Mouse (Mus musculus) G1E-ER4 (cell line): ENCODE measurements around the gene Rbl1. TPM values are rescaled to one million over a fixed set of nuclear protein-coding genes. Genes with fewer than 3 reads are reported as not detected.

Experiments used
- GATA1 ChIP-seq: IDR thresholded peaks from one replicate; pipeline ENCODE4 v1.8.0; 2012; ENCODE audit warnings: low read length, inconsistent platforms
- polyA plus RNA-seq: library from polyadenylated mRNA; stranded (reverse); fragments of >175 nt; gene quantifications from 2 replicates; pipeline ENCODE4 v1.2.3, GENCODE M21; 2012

The Rbl1 gene
- 7.3 and 10.2 TPM in 2 replicates for polyA plus RNA-seq

- TF ChIP-seq GATA1 = no peak
These were observed at the start of gene Rbl1 for GRCm38 (mm10) chr2:157204366-157205218. Gene Rbl1 (minus strand): TSS chr2:157204534.

- no peak for TF ChIP-seq GATA1
These were observed 43.8 kb upstream of the Rbl1 start for GRCm38 (mm10) chr2:157248111-157248510.

GRCm38 (mm10) chr2:157245603-157246002, 41.3 kb upstream of the Rbl1 start:
- TF ChIP-seq GATA1 = no peak

- TF ChIP-seq GATA1 = no peak
These were observed 40.7 kb upstream of the Rbl1 start for GRCm38 (mm10) chr2:157245001-157245400.

GRCm38 (mm10) chr2:157235946-157236345, 31.6 kb upstream of the Rbl1 start:
- TF ChIP-seq GATA1 = no peak

- TF ChIP-seq GATA1 = no peak
These were observed 15.8 kb upstream of the Rbl1 start for GRCm38 (mm10) chr2:157220108-157220507.

GRCm38 (mm10) chr2:157211731-157212130, 7.4 kb upstream of the Rbl1 start:
- TF ChIP-seq GATA1 = no peak

- no peak for TF ChIP-seq GATA1
These were observed 622 bp downstream of the Rbl1 start for GRCm38 (mm10) chr2:157203459-157204365.

GRCm38 (mm10) chr2:157203026-157203425, 1.3 kb downstream of the Rbl1 start:
- no peak for TF ChIP-seq GATA1

- no peak for TF ChIP-seq GATA1
These were observed 2.0 kb downstream of the Rbl1 start for GRCm38 (mm10) chr2:157202361-157202760.

GRCm38 (mm10) chr2:157201081-157201830, 3.1 kb downstream of the Rbl1 start:
- no peak for TF ChIP-seq GATA1

- no peak for TF ChIP-seq GATA1
These were observed 13.7 kb downstream of the Rbl1 start for GRCm38 (mm10) chr2:157190651-157191050.

GRCm38 (mm10) chr2:157187223-157187622, 17.1 kb downstream of the Rbl1 start:
- TF ChIP-seq GATA1 = no peak

GRCm38 (mm10) chr2:157186504-157186903, 17.8 kb downstream of the Rbl1 start:
- no peak for TF ChIP-seq GATA1

- peak; percentile 82 for TF ChIP-seq GATA1
These were observed 19.2 kb downstream of the Rbl1 start for GRCm38 (mm10) chr2:157185022-157185660.
